Mouse (Mus musculus): ENCODE data around the gene C1qtnf7. TPM values are rescaled to one million over a fixed set of nuclear protein-coding genes. Genes with fewer than 3 reads are reported as not detected.

Gene C1qtnf7
- polyA plus RNA-seq, 1 experiment from 2014 or later = 3.8 TPM

DNA sequence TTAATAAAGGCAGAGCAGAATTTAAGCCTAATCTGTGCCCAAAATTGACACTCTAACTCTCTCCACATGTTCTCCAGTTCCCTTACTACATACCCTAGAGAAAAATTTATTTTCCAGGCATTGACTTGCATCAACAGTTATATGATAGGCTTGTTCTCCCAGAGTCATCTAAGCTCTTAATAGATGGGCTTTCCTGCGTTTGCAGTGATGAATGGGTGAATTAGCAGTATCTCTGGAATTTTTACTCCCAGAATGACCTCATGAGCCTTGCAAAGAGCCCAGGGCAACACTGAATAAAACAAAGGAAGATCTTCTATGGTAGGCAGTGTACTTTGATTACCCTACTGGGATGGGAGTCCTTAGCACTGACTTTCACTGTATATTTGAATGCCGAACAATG, 33.5 kb upstream of the C1qtnf7 start:
- H3K9me3 ChIP-seq (ENCODE audit: control insufficient read depth) = no peaks in the 10 kb centered on the region
- WGBS = 50% methylated on average over 2 of the region's 2 CpGs

DNA sequence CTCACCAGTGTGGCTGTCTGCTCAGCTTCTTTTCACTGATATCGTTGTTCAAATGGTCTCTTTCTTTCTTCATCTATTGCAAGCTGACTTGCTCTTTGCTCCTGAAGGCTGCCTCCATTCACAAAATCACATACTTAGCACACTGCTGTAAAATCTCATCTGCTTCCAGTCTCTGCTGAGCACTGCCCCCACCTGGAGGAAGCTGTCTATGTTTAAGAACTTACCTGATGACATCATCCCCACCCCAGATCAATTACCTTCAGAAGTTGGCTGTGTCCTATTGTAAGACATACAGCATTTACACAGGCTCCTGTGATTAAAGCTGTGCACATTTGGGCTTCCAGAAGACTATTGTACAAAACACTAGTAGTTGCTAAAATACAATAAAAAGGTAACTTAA, 13.5 kb upstream of the C1qtnf7 start:
- Histone ChIP-seq H3K4me1 (replicated peaks; ENCODE audit: control insufficient read depth, insufficient read depth, low read length) (no peaks in the 10 kb centered on the region), H3K4me3 (ENCODE audit: low read depth, low read length) (no peak overlapping the region), H3K27ac (ENCODE audit: low read depth, low read length) (no peak overlapping the region), H3K27me3 (replicated peaks; ENCODE audit: control insufficient read depth, insufficient read depth, low read length) (no peaks in the 10 kb centered on the region), H3K36me3 (ENCODE audit: control insufficient read depth, insufficient read depth) (no peaks in the 10 kb centered on the region), H3K9ac (ENCODE audit: low read depth, low read length) (no peak overlapping the region), H3K9me3 (ENCODE audit: control insufficient read depth) (no peaks in the 10 kb centered on the region), H3K4me2 (replicated peaks; ENCODE audit: low read depth) (no peak overlapping the region)
- WGBS = 85% methylated on average over 1 of the region's 1 CpGs
- no peak for ATAC-seq
- peak; percentile 34; the same call in 1 of the 2 replicates for TF ChIP-seq CTCF (IDR thresholded peaks at IDR 0.05; ENCODE audit: low read depth)

More for the DNA sequence above, 33.5 kb upstream of the C1qtnf7 start:
- TF ChIP-seq CTCF (IDR thresholded peaks at IDR 0.05; ENCODE audit: low read depth) = no peak
- no peak for ATAC-seq
- Histone ChIP-seq H3K4me1 (replicated peaks; ENCODE audit: control insufficient read depth, insufficient read depth, low read length) (no peaks in the 10 kb centered on the region), H3K27ac (ENCODE audit: low read depth, low read length) (no peak overlapping the region), H3K27me3 (replicated peaks; ENCODE audit: control insufficient read depth, insufficient read depth, low read length) (no peaks in the 10 kb centered on the region), H3K9ac (ENCODE audit: low read depth, low read length) (no peak overlapping the region), H3K4me2 (replicated peaks; ENCODE audit: low read depth) (no peak overlapping the region), H3K36me3 (ENCODE audit: control insufficient read depth, insufficient read depth) (no peaks in the 10 kb centered on the region), H3K4me3 (ENCODE audit: low read depth, low read length) (no peak overlapping the region)

DNA sequence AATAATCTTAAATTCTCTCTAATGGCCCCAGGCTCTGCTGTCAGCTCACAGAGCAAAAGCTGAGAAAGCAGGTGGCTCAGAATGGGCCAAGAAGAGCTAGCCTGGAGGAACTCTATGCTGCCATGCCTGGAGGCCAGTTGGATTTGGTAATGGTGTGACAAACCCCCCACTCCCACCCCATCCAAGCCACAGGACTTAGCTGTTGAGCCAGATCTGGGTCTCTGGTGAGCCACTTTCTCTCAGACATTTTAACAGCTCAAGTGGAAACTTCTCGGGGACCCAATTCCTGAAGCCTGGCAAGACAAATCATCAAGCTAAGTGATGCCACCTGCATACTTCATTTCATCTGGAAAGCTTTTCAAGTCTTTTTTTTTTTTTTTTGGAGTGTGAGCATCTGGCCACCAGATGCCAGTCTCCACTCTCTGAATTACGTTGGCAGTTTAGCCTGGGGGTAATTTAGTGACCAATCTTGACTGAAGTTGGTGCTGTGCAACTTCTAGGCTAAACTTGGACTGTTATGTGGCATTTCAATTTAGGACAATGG, 11.0 kb upstream of the C1qtnf7 start:
- Histone ChIP-seq H3K4me3 (ENCODE audit: low read depth, low read length) (no peak overlapping the region), H3K9me3 (ENCODE audit: control insufficient read depth) (no peaks in the 10 kb centered on the region), H3K27me3 (replicated peaks; ENCODE audit: control insufficient read depth, insufficient read depth, low read length) (no peaks in the 10 kb centered on the region), H3K4me1 (replicated peaks; ENCODE audit: control insufficient read depth, insufficient read depth, low read length) (no peaks in the 10 kb centered on the region), H3K9ac (ENCODE audit: low read depth, low read length) (no peak overlapping the region), H3K27ac (ENCODE audit: low read depth, low read length) (no peak overlapping the region), H3K36me3 (ENCODE audit: control insufficient read depth, insufficient read depth) (no peaks in the 10 kb centered on the region), H3K4me2 (replicated peaks; ENCODE audit: low read depth) (no peak overlapping the region)
- 80% methylated on average over 2 of the region's 2 CpGs for WGBS
- TF ChIP-seq CTCF (IDR thresholded peaks at IDR 0.05; ENCODE audit: low read depth) = no peak
- no peak for ATAC-seq

DNA sequence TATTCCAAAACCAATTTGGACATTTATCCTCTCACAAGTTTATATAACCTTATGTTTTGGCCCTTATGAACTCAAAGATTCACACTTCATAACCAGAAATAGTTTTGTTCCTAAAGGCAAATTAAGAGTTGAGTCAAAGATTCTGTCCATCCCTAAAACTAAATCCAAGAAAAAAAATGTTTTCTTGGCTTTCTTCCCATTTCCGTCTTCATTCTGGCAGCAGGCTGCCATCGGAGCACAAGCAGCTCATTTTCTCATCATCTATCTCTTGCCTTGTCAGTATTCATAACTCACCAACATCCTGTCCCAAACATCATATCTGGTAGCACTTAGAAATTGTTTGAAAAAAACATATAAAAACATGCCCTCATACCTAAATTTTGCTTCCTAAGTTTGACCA, 6.9 kb upstream of the C1qtnf7 start:
- WGBS = 56% methylated on average over 2 of the region's 2 CpGs

DNA sequence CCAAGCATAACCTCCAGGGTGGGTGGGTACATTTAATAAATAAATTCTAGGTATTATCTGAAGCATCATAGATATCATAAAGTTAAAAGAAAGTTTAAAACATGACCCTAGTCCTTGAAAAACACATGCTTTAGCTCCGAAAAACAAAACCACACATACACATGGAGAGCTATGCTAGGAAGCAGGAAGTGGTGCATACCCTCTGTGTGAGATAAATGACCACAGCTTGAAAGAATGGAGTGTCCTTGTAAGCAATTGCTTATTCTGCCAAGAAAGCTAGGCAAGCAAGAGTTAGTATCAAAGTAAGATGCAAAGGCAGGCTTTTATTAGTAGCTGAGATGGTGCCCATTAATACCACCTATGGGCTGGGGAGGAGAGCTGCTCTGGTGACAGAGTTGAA, 6.4 kb upstream of the C1qtnf7 start:
- 61% methylated on average over 1 of the region's 1 CpGs for WGBS
- ATAC-seq = no peak

More for the DNA sequence above, 6.9 kb upstream of the C1qtnf7 start:
- Histone ChIP-seq H3K4me1 (replicated peaks; ENCODE audit: control insufficient read depth, insufficient read depth, low read length) (no peaks in the 10 kb centered on the region), H3K4me2 (replicated peaks; ENCODE audit: low read depth) (no peak overlapping the region), H3K27ac (ENCODE audit: low read depth, low read length) (no peak overlapping the region), H3K9ac (ENCODE audit: low read depth, low read length) (no peak overlapping the region), H3K9me3 (ENCODE audit: control insufficient read depth) (no peaks in the 10 kb centered on the region), H3K27me3 (replicated peaks; ENCODE audit: control insufficient read depth, insufficient read depth, low read length) (no peaks in the 10 kb centered on the region), H3K4me3 (ENCODE audit: low read depth, low read length) (no peak overlapping the region), H3K36me3 (ENCODE audit: control insufficient read depth, insufficient read depth) (no peaks in the 10 kb centered on the region)
- TF ChIP-seq CTCF (IDR thresholded peaks at IDR 0.05; ENCODE audit: low read depth) = no peak
- no peak for ATAC-seq

DNA sequence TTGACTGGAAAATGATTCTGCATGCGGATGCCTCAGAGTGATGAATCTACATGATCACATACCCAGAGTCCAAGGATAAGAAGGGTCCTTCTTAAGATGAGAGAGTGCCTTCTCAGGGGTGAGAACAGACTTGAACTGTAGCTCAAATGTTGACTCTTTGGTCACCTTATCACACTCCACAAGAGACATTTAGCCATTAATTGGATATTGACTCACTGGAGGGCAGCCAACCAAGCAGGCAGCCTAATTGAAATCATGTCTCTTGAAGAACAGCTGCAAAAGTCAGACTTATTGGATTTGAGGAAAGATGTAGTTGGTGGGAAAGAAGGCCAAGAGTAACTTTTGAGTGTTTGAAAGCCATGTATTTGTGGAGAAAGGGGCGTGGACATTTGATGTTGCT, 4.2 kb upstream of the C1qtnf7 start:
- no peak for ATAC-seq
- H3K27me3 ChIP-seq (replicated peaks; ENCODE audit: control insufficient read depth, insufficient read depth, low read length) = no peaks in the 10 kb centered on the region
- H3K9ac ChIP-seq (ENCODE audit: low read depth, low read length) = no peak overlapping the region
- H3K4me1 ChIP-seq (replicated peaks; ENCODE audit: control insufficient read depth, insufficient read depth, low read length) = no peaks in the 10 kb centered on the region
- H3K9me3 ChIP-seq (ENCODE audit: control insufficient read depth) = no peaks in the 10 kb centered on the region
- no peaks in the 10 kb centered on the region for H3K36me3 ChIP-seq (ENCODE audit: control insufficient read depth, insufficient read depth)
- TF ChIP-seq CTCF (IDR thresholded peaks at IDR 0.05; ENCODE audit: low read depth) = no peak
- WGBS = 74% methylated on average over 2 of the region's 2 CpGs
- H3K27ac ChIP-seq (ENCODE audit: low read depth, low read length) = no peak overlapping the region
- no peak overlapping the region for H3K4me3 ChIP-seq (ENCODE audit: low read depth, low read length)
- H3K4me2 ChIP-seq (replicated peaks; ENCODE audit: low read depth) = no peak overlapping the region

More for the DNA sequence above, 6.4 kb upstream of the C1qtnf7 start:
- Histone ChIP-seq H3K9me3 (ENCODE audit: control insufficient read depth) (no peaks in the 10 kb centered on the region), H3K27ac (ENCODE audit: low read depth, low read length) (no peak overlapping the region), H3K4me3 (ENCODE audit: low read depth, low read length) (no peak overlapping the region), H3K27me3 (replicated peaks; ENCODE audit: control insufficient read depth, insufficient read depth, low read length) (no peaks in the 10 kb centered on the region), H3K9ac (ENCODE audit: low read depth, low read length) (no peak overlapping the region), H3K4me2 (replicated peaks; ENCODE audit: low read depth) (no peak overlapping the region), H3K36me3 (ENCODE audit: control insufficient read depth, insufficient read depth) (no peaks in the 10 kb centered on the region), H3K4me1 (replicated peaks; ENCODE audit: control insufficient read depth, insufficient read depth, low read length) (no peaks in the 10 kb centered on the region)
- no peak for TF ChIP-seq CTCF (IDR thresholded peaks at IDR 0.05; ENCODE audit: low read depth)

DNA sequence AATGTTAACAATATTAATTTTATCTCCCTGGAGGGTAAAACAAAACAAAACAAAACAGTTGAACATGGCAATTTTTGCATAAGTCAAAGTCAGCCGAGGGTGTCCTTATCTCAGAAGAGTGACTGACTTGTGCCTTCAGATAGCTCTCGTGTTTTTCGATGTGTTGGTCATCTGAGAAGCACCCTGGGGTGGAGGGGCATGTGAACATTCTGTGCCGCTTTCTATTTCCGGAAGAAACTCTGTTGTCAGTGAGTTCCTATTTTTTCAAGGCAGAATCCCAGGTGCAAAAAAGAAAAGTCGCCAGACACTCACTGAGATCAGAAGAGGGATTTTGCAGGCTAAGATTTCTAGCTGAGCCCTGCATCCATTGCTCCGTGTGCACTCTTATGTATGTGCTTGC, 1.2 kb downstream of the C1qtnf7 start:
- TF ChIP-seq CTCF (IDR thresholded peaks at IDR 0.05; ENCODE audit: low read depth) = no peak
- H3K27ac ChIP-seq (ENCODE audit: low read depth, low read length) = no peak overlapping the region
- H3K4me1 ChIP-seq (replicated peaks; ENCODE audit: control insufficient read depth, insufficient read depth, low read length) = peaks cover 7% of the 10 kb centered on the region
- 57% methylated on average over 7 of the region's 7 CpGs for WGBS
- peak overlapping the region; percentile 3; the same call in 1 of the 2 replicates for H3K4me3 ChIP-seq (ENCODE audit: low read depth, low read length)
- no peak overlapping the region for H3K9ac ChIP-seq (ENCODE audit: low read depth, low read length)
- H3K9me3 ChIP-seq (ENCODE audit: control insufficient read depth) = no peaks in the 10 kb centered on the region
- no peak for ATAC-seq
- H3K4me2 ChIP-seq (replicated peaks; ENCODE audit: low read depth) = peak overlapping the region; percentile 54
- no peaks in the 10 kb centered on the region for H3K27me3 ChIP-seq (replicated peaks; ENCODE audit: control insufficient read depth, insufficient read depth, low read length)
- no peaks in the 10 kb centered on the region for H3K36me3 ChIP-seq (ENCODE audit: control insufficient read depth, insufficient read depth)

All from intestine, postnatal 0 days (tissue).